Mouse (Mus musculus) neural tube, embryonic 14.5 days (tissue): Measurements from ENCODE around the gene Cyp2d26. TPM values are rescaled to one million over a fixed set of nuclear protein-coding genes. Genes with fewer than 3 reads are reported as not detected.

ENCODE experiments used
- ATAC-seq: fragments of 200-750 bp; cut with Nextera tagmentation; 2 replicates; pipeline ENCODE4 v1.8.0; 2017; ENCODE audit warnings: low read depth, mild to moderate bottlenecking, moderate TSS enrichment, moderate library complexity
- H3K27ac ChIP-seq: fragments of 300-500 bp; sonication (generic); 2 replicates; pipeline ENCODE4 v1.5.1; 2014; ENCODE audit warnings: low read depth, mild to moderate bottlenecking, control low read depth, low read length, moderate library complexity, mixed read lengths
- H3K27me3 ChIP-seq: fragments of 300-500 bp; sonication (generic); 2 replicates; pipeline ENCODE4 v1.6.1; 2014; ENCODE audit warnings: low read length; ENCODE audit not compliant: control insufficient read depth, insufficient read depth
- H3K36me3 ChIP-seq: fragments of 300-500 bp; sonication (generic); 2 replicates; pipeline ENCODE4 v1.6.1; 2014; ENCODE audit warnings: low read length, mixed read lengths; ENCODE audit not compliant: control insufficient read depth, insufficient read depth
- H3K4me1 ChIP-seq: fragments of 300-500 bp; sonication (generic); 2 replicates; pipeline ENCODE4 v1.6.1; 2014; ENCODE audit warnings: low read length; ENCODE audit not compliant: control insufficient read depth, insufficient read depth
- H3K4me2 ChIP-seq: fragments of 300-500 bp; sonication (generic); 2 replicates; pipeline ENCODE4 v1.6.1; 2014; ENCODE audit warnings: mild to moderate bottlenecking, low read depth, low read length, control low read depth
- H3K4me3 ChIP-seq: fragments of 300-500 bp; sonication (generic); 2 replicates; pipeline ENCODE4 v1.5.1; 2014; ENCODE audit warnings: low read depth, low read length, control low read depth, mixed read lengths
- H3K9ac ChIP-seq: fragments of 300-500 bp; sonication (generic); replicated peaks from 2 replicates; pipeline ENCODE4 v1.6.1; 2014; ENCODE audit warnings: low read depth, mild to moderate bottlenecking, control low read depth, low read length, mixed read lengths
- H3K9me3 ChIP-seq: fragments of 300-500 bp; sonication (generic); 2 replicates; pipeline ENCODE4 v1.6.1; 2016; ENCODE audit warnings: low read length; ENCODE audit not compliant: control insufficient read depth
- WGBS: fragments of 180-500 bp; shearing (Covaris S2); extraction: QIAGEN DNeasy Blood & Tissue Kit; methylation state at CpG from one replicate; pipeline ENCODE4 v1.1.7; 2014; 5-methylcytosine and 5-hydroxymethylcytosine counted together
- polyA plus RNA-seq: library from polyadenylated mRNA; unstranded; fragments of >200 nt; fragmentation: Nextera tagmentation; extraction: Ambion mirVana; gene quantifications from 2 replicates; pipeline ENCODE4 v1.2.1, GENCODE M21; 2014

Gene Cyp2d26
- 0.22 TPM in 1 of 2 replicates, not detected in the other for polyA plus RNA-seq

- H3K27me3 ChIP-seq = no peaks in the 10 kb centered on the region
- H3K36me3 ChIP-seq = no peaks in the 10 kb centered on the region
- H3K4me1 ChIP-seq = no peaks in the 10 kb centered on the region
- no peak within 1 kb of the TSS for H3K9ac ChIP-seq
- 93% methylated on average over 5 of the region's 5 CpGs for WGBS
- H3K27ac ChIP-seq = no peak within 1 kb of the TSS
- no peak for ATAC-seq
- H3K4me3 ChIP-seq = no peak within 1 kb of the TSS
- H3K9me3 ChIP-seq = no peaks in the 10 kb centered on the region
- no peak within 1 kb of the TSS for H3K4me2 ChIP-seq
Measured at GRCm38 (mm10) chr15:82794277-82794676, at the start of gene Cyp2d26. Cyp2d26 (minus strand) TSS chr15:82794294.

- 97% methylated on average over 3 of the region's 3 CpGs for WGBS
- H3K36me3 ChIP-seq = no peaks in the 10 kb centered on the region
Measured at GRCm38 (mm10) chr15:82839146-82839545, 45.1 kb upstream of the Cyp2d26 start.

GRCm38 (mm10) chr15:82829917-82830316 is 35.8 kb upstream of the Cyp2d26 start:
- no peak overlapping the region for H3K4me3 ChIP-seq
- H3K9me3 ChIP-seq = no peaks in the 10 kb centered on the region
- H3K27me3 ChIP-seq = no peaks in the 10 kb centered on the region
- no peak overlapping the region for H3K9ac ChIP-seq
- H3K4me2 ChIP-seq = no peak overlapping the region
- H3K36me3 ChIP-seq = no peaks in the 10 kb centered on the region; the same call in 1 of the 2 replicates
- WGBS = 87% methylated on average over 6 of the region's 6 CpGs
- no peaks in the 10 kb centered on the region; the same call in 1 of the 2 replicates for H3K4me1 ChIP-seq
- no peak overlapping the region for H3K27ac ChIP-seq
- ATAC-seq = no peak

More at GRCm38 (mm10) chr15:82839146-82839545, 45.1 kb upstream of the Cyp2d26 start:
- ATAC-seq = no peak
- H3K27me3 ChIP-seq = no peaks in the 10 kb centered on the region
- H3K9ac ChIP-seq = no peak overlapping the region
- H3K4me3 ChIP-seq = no peak overlapping the region
- H3K27ac ChIP-seq = no peak overlapping the region
- no peak overlapping the region for H3K4me2 ChIP-seq
- no peaks in the 10 kb centered on the region; the same call in 1 of the 2 replicates for H3K4me1 ChIP-seq
- H3K9me3 ChIP-seq = no peaks in the 10 kb centered on the region

DNA sequence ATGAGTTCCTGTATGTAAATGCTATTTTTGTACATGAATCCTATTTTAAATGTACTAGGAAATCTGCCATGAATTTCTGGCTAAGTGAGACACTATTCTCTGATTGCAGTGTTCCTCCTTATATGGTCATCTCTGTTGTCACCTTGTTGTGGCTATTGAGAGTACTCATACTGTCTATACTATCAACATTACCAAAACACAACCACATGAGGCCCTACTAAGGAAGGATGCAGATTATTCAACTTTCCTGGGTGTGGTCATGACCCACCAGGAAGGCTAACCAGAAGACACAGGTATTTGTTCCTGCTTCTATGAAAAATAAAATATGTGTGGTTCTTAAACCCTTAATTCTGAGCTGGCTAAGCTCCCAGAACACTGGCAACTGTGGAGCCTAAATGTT is 31.8 kb upstream of the Cyp2d26 start:
- Histone ChIP-seq H3K27ac (no peak overlapping the region), H3K4me1 (no peaks in the 10 kb centered on the region), H3K27me3 (no peaks in the 10 kb centered on the region), H3K36me3 (no peaks in the 10 kb centered on the region; the same call in 1 of the 2 replicates), H3K4me3 (no peak overlapping the region), H3K9ac (no peak overlapping the region), H3K9me3 (no peaks in the 10 kb centered on the region), H3K4me2 (no peak overlapping the region)
- no peak for ATAC-seq

GRCm38 (mm10) chr15:82822347-82822746 is 28.3 kb upstream of the Cyp2d26 start:
- H3K27me3 ChIP-seq = no peaks in the 10 kb centered on the region
- no peak overlapping the region for H3K4me2 ChIP-seq
- no peak for ATAC-seq
- no peak overlapping the region for H3K4me3 ChIP-seq
- no peaks in the 10 kb centered on the region; the same call in 1 of the 2 replicates for H3K36me3 ChIP-seq
- H3K4me1 ChIP-seq = no peaks in the 10 kb centered on the region
- H3K27ac ChIP-seq = no peak overlapping the region
- 62% methylated on average over 3 of the region's 4 CpGs for WGBS
- no peaks in the 10 kb centered on the region for H3K9me3 ChIP-seq
- no peak overlapping the region for H3K9ac ChIP-seq

- Histone ChIP-seq H3K4me3 (no peak overlapping the region), H3K9ac (no peak overlapping the region), H3K9me3 (no peaks in the 10 kb centered on the region), H3K27me3 (no peaks in the 10 kb centered on the region), H3K4me2 (no peak overlapping the region), H3K36me3 (no peaks in the 10 kb centered on the region; the same call in 1 of the 2 replicates), H3K27ac (no peak overlapping the region), H3K4me1 (no peaks in the 10 kb centered on the region)
- ATAC-seq = no peak
- WGBS = 91% methylated on average over 1 of the region's 1 CpGs
Measured at GRCm38 (mm10) chr15:82821657-82822056, 27.6 kb upstream of the Cyp2d26 start.

DNA sequence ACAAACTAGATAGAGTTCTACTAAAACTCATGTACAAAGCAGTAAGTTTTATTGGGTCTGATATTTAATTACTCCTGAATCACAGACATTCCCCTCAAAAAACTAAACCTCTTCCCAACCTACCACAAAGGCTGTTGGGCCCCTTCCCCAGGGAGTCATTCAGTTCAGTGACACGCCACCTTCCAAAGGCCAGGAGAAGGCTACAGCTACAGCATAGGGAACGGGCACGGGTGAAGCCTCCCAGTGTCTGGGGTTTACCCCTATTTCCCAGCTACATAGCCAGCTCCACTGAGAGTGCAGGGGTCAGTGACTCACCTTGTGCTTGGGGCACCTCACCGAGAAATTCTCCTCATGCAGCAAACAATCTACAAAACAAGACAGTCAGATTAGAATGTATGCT is 21.2 kb upstream of the Cyp2d26 start:
- Histone ChIP-seq H3K9ac (no peak overlapping the region), H3K4me2 (no peak overlapping the region), H3K27ac (no peak overlapping the region), H3K4me3 (no peak overlapping the region), H3K9me3 (no peaks in the 10 kb centered on the region), H3K27me3 (no peaks in the 10 kb centered on the region), H3K4me1 (no peaks in the 10 kb centered on the region), H3K36me3 (no peaks in the 10 kb centered on the region)
- WGBS = 89% methylated on average over 4 of the region's 4 CpGs
- no peak for ATAC-seq

DNA sequence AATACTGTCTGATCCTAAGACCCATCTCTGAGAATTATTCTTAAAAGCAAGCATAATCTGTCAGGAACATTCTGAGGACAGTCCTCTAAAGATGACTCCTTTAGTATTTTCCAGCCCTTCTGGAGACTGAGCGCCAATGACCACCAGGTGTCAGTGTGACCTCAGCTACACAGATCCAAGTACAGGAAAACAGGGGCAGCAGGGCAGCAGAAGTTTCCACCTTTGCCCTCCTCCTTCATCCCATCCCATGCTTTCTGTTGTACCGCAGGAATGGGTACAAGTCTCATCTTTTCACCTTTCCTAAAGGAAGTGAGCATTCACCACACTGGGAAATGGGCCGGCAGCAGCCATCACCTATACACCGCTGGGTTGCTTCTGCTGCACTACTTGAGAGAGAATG is 20.7 kb upstream of the Cyp2d26 start:
- H3K36me3 ChIP-seq = no peaks in the 10 kb centered on the region
- ATAC-seq = no peak
- no peaks in the 10 kb centered on the region for H3K9me3 ChIP-seq
- no peak overlapping the region for H3K4me2 ChIP-seq
- no peak overlapping the region for H3K9ac ChIP-seq
- no peaks in the 10 kb centered on the region for H3K4me1 ChIP-seq
- H3K27me3 ChIP-seq = no peaks in the 10 kb centered on the region
- WGBS = 67% methylated on average over 4 of the region's 4 CpGs
- no peak overlapping the region for H3K27ac ChIP-seq
- H3K4me3 ChIP-seq = no peak overlapping the region

- Histone ChIP-seq H3K4me1 (no peaks in the 10 kb centered on the region), H3K27me3 (no peaks in the 10 kb centered on the region), H3K36me3 (no peaks in the 10 kb centered on the region), H3K4me3 (no peak overlapping the region), H3K4me2 (no peak overlapping the region), H3K9ac (no peak overlapping the region), H3K9me3 (no peaks in the 10 kb centered on the region), H3K27ac (no peak overlapping the region)
- 83% methylated on average over 7 of the region's 7 CpGs for WGBS
- ATAC-seq = no peak
Measured at GRCm38 (mm10) chr15:82814321-82814720, 20.2 kb upstream of the Cyp2d26 start.
